Mouse (Mus musculus): ENCODE data around the gene Oscp1. TPM values are rescaled to one million over a fixed set of nuclear protein-coding genes. Genes with fewer than 3 reads are reported as not detected.

The Oscp1 gene
- polyA plus RNA-seq, 1 experiment from 2014 or later = 22.8 TPM

DNA sequence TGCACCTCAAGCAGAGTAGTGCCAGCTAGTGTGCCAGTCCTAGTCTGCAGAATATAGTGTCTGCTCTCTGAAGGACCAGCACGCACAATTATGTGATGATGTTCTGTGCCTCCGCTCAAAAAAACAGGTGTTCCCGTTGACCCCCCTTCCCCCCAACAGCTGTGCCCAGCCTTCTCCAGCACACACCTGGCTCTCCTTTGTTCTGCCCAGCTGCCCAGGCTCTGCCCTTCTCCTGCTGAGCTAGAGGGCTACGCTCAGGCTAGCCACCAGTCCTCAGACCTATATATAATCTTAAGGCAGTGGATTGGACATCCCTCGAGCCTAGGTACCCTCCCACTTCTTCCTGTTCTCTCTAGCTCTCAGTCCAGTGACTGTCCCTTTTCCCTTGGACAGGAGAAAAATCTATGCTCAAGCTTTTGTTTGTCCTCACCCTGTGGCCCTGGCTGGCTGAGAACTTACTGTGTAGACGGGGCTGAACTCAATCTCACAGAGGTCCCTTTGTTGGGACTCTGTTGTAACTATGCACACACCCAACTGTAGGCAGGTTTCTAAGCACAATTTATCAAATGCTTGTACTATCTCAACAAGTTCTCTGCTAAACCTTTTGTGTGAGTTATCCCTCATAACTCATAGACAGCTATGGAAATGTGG, 57.6 kb downstream of the Oscp1 start:
- Histone ChIP-seq H3K9me3 (no peaks in the 10 kb centered on the region), H3K36me3 (peaks cover 1% of the 10 kb centered on the region; the same call in 1 of the 2 replicates), H3K27ac (no peak overlapping the region), H3K4me3 (no peak overlapping the region), H3K4me2 (no peak overlapping the region), H3K27me3 (no peaks in the 10 kb centered on the region), H3K9ac (no peak overlapping the region), H3K4me1 (peaks cover 57% of the 10 kb centered on the region)
- WGBS = 61% methylated on average over 6 of the region's 6 CpGs
- ATAC-seq (ENCODE audit: borderline replicate concordance, extremely low read depth, low FRiP score, low TSS enrichment) = no peak

GRCm38 (mm10) chr4:126117116-126117515, 58.8 kb downstream of the Oscp1 start:
- H3K9me3 ChIP-seq = no peaks in the 10 kb centered on the region
- no peak overlapping the region for H3K9ac ChIP-seq
- no peak overlapping the region for H3K4me2 ChIP-seq
- peaks cover 8% of the 10 kb centered on the region for H3K36me3 ChIP-seq
- peaks cover 48% of the 10 kb centered on the region for H3K4me1 ChIP-seq
- H3K27ac ChIP-seq = 0 out of 2 replicates have a peak overlapping the region, but pooled peaks have one; percentile 27
- no peak overlapping the region for H3K4me3 ChIP-seq
- ATAC-seq (ENCODE audit: borderline replicate concordance, extremely low read depth, low FRiP score, low TSS enrichment) = no peak
- H3K27me3 ChIP-seq = no peaks in the 10 kb centered on the region
- WGBS = 60% methylated on average over 8 of the region's 8 CpGs

- Histone ChIP-seq H3K36me3 (peaks cover 8% of the 10 kb centered on the region), H3K27ac (no peak overlapping the region), H3K9me3 (no peaks in the 10 kb centered on the region), H3K4me1 (peaks cover 47% of the 10 kb centered on the region), H3K4me3 (no peak overlapping the region), H3K9ac (0 out of 2 replicates have a peak overlapping the region, but pooled peaks have one; percentile 10), H3K4me2 (no peak overlapping the region), H3K27me3 (no peaks in the 10 kb centered on the region)
- no peak for ATAC-seq (ENCODE audit: borderline replicate concordance, extremely low read depth, low FRiP score, low TSS enrichment)
- 87% methylated on average over 4 of the region's 4 CpGs for WGBS
Measured at GRCm38 (mm10) chr4:126118651-126119050, 60.3 kb downstream of the Oscp1 start.

DNA sequence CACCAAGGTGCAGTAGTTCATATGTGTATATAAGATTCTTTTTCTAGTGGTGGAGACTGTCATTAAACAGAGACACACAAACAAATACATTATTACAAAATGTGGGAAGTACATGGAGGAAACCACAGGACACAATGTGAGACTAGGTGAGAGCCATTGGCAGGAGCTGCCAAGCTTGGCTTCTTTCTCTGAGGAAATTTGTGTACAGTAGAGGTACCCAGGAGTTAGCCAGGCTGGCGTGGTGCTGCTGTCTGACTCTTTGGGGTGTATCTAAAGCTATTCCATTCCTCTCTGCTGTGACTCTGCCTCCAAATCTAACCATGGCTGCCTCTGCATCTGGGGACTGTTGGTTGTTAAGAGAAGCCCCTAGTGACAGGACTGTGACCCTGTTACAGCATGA, 60.7 kb downstream of the Oscp1 start:
- Histone ChIP-seq H3K36me3 (peaks cover 8% of the 10 kb centered on the region), H3K9ac (no peak overlapping the region), H3K27me3 (no peaks in the 10 kb centered on the region), H3K4me2 (no peak overlapping the region), H3K9me3 (no peaks in the 10 kb centered on the region), H3K4me1 (peaks cover 45% of the 10 kb centered on the region), H3K4me3 (no peak overlapping the region), H3K27ac (no peak overlapping the region)
- 81% methylated on average over 1 of the region's 1 CpGs for WGBS
- ATAC-seq (ENCODE audit: borderline replicate concordance, extremely low read depth, low FRiP score, low TSS enrichment) = no peak

DNA sequence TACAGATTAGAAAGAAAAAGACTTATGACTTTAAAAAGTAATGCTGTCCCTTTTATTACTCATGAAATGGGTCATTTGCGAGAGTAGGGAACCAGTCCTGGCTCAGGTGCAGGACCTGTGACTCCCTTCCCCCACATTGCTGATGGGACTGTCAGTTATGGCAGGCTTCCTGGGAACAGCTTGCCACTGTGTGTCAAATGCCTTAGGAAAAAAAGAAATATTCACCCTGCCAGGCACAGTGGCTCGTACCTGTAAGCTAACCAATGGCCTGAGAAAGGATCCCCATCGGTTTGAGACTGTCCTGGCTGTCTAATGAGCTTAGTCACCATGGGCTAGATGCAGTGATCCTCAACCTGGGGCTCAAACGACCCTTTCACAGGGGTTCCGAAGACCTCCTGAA, 61.7 kb downstream of the Oscp1 start:
- ATAC-seq (ENCODE audit: borderline replicate concordance, extremely low read depth, low FRiP score, low TSS enrichment) = no peak
- H3K9ac ChIP-seq = no peak overlapping the region
- H3K36me3 ChIP-seq = peaks cover 17% of the 10 kb centered on the region
- 91% methylated on average over 5 of the region's 5 CpGs for WGBS
- no peaks in the 10 kb centered on the region for H3K27me3 ChIP-seq
- H3K4me1 ChIP-seq = peaks cover 39% of the 10 kb centered on the region
- H3K4me3 ChIP-seq = no peak overlapping the region
- H3K27ac ChIP-seq = no peak overlapping the region
- no peaks in the 10 kb centered on the region for H3K9me3 ChIP-seq
- no peak overlapping the region for H3K4me2 ChIP-seq

GRCm38 (mm10) chr4:126120506-126120905, 62.1 kb downstream of the Oscp1 start:
- H3K27ac ChIP-seq = no peak overlapping the region
- WGBS = 87% methylated on average over 2 of the region's 2 CpGs
- ATAC-seq (ENCODE audit: borderline replicate concordance, extremely low read depth, low FRiP score, low TSS enrichment) = no peak
- H3K4me2 ChIP-seq = no peak overlapping the region
- H3K27me3 ChIP-seq = no peaks in the 10 kb centered on the region
- no peak overlapping the region for H3K9ac ChIP-seq
- no peak overlapping the region for H3K4me3 ChIP-seq
- peaks cover 35% of the 10 kb centered on the region for H3K4me1 ChIP-seq
- H3K36me3 ChIP-seq = peaks cover 19% of the 10 kb centered on the region
- H3K9me3 ChIP-seq = no peaks in the 10 kb centered on the region

DNA sequence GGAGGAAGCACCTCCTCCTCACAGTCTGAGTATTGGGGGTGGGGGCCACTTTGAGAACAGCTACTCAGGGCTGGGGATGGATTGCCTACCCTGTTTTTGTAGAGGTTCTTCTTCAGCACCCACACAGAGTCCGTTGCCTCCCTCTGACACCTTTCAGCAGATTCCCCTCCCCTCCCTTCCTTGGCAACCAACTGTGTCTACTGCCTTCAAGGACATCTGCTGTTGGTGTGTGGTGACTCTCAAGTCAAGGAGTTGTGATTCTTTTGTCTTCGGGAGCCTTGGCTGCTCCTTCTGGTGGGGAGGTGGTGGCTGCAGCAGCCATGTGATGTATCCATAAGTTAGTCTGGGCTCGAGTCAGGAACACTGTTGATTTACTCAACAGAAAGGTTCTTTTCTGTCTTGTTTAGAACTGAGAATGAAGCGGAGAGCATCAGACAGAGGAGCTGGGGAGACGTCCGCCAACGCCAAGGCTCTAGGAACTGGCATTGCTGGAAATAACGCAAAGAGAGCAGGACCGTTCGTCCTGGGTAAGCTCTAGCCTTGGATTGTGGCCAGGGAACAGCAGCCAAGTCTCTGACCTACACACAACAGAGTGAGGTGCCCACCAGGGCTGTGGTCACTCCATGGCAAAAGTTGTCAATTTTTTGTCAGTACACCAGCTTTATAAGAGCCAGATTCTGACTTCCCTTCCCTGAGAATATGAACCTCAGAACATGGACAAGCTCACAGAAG, 65.1 kb downstream of the Oscp1 start:
- Histone ChIP-seq H3K36me3 (peaks cover 40% of the 10 kb centered on the region), H3K4me2 (no peak overlapping the region)

GRCm38 (mm10) chr4:126130502-126130901, 72.1 kb downstream of the Oscp1 start:
- peak overlapping the region; percentile 96 for H3K27ac ChIP-seq
- peak; percentile 53 for ATAC-seq (ENCODE audit: borderline replicate concordance, extremely low read depth, low FRiP score, low TSS enrichment)
- no peaks in the 10 kb centered on the region for H3K9me3 ChIP-seq
- peak overlapping the region; percentile 32 for H3K4me2 ChIP-seq
- no peak overlapping the region for H3K4me3 ChIP-seq
- peaks cover 43% of the 10 kb centered on the region for H3K36me3 ChIP-seq
- no peak overlapping the region for H3K9ac ChIP-seq
- peaks cover 56% of the 10 kb centered on the region for H3K4me1 ChIP-seq
- no peaks in the 10 kb centered on the region for H3K27me3 ChIP-seq
- 20% methylated on average over 11 of the region's 11 CpGs for WGBS

More for the DNA sequence above, 65.1 kb downstream of the Oscp1 start:
- Histone ChIP-seq H3K4me1 (peaks cover 12% of the 10 kb centered on the region), H3K4me3 (no peak overlapping the region), H3K9me3 (no peaks in the 10 kb centered on the region), H3K27ac (peak overlapping the region; percentile 49), H3K27me3 (no peaks in the 10 kb centered on the region), H3K9ac (no peak overlapping the region)
- WGBS = 61% methylated on average over 10 of the region's 10 CpGs
- peak; percentile 47; the same call in 1 of the 2 replicates for ATAC-seq (ENCODE audit: borderline replicate concordance, extremely low read depth, low FRiP score, low TSS enrichment)

GRCm38 (mm10) chr4:126131290-126132121, 73.1 kb downstream of the Oscp1 start:
- H3K36me3 ChIP-seq = peaks cover 43% of the 10 kb centered on the region
- ATAC-seq (ENCODE audit: borderline replicate concordance, extremely low read depth, low FRiP score, low TSS enrichment) = peak; percentile 51

GRCm38 (mm10) chr4:126132636-126133264, 74.4 kb downstream of the Oscp1 start:
- Histone ChIP-seq H3K36me3 (peaks cover 48% of the 10 kb centered on the region), H3K27me3 (no peaks in the 10 kb centered on the region), H3K27ac (peak overlapping the region; percentile 96), H3K4me3 (no peak overlapping the region), H3K4me2 (no peak overlapping the region), H3K9ac (0 out of 2 replicates have a peak overlapping the region, but pooled peaks have one; percentile 23), H3K4me1 (peaks cover 56% of the 10 kb centered on the region), H3K9me3 (no peaks in the 10 kb centered on the region)
- ATAC-seq (ENCODE audit: borderline replicate concordance, extremely low read depth, low FRiP score, low TSS enrichment) = peak; percentile 52; the same call in 1 of the 2 replicates
- 23% methylated on average over 6 of the region's 6 CpGs for WGBS

More at GRCm38 (mm10) chr4:126131290-126132121, 73.1 kb downstream of the Oscp1 start:
- no peaks in the 10 kb centered on the region for H3K27me3 ChIP-seq
- peak overlapping the region; percentile 96 for H3K27ac ChIP-seq
- no peak overlapping the region for H3K4me3 ChIP-seq
- peak overlapping the region; percentile 20; the same call in 1 of the 2 replicates for H3K9ac ChIP-seq
- WGBS = 33% methylated on average over 10 of the region's 10 CpGs
- no peaks in the 10 kb centered on the region for H3K9me3 ChIP-seq
- H3K4me1 ChIP-seq = peaks cover 56% of the 10 kb centered on the region
- H3K4me2 ChIP-seq = peak overlapping the region; percentile 1; the same call in 1 of the 2 replicates

- Histone ChIP-seq H3K36me3 (peaks cover 48% of the 10 kb centered on the region), H3K9ac (no peak overlapping the region), H3K9me3 (no peaks in the 10 kb centered on the region), H3K4me3 (no peak overlapping the region), H3K4me1 (peaks cover 55% of the 10 kb centered on the region), H3K27ac (peak overlapping the region; percentile 96; the same call in 1 of the 2 replicates), H3K4me2 (no peak overlapping the region), H3K27me3 (no peaks in the 10 kb centered on the region)
- 83% methylated on average over 4 of the region's 4 CpGs for WGBS
- no peak for ATAC-seq (ENCODE audit: borderline replicate concordance, extremely low read depth, low FRiP score, low TSS enrichment)
Measured at GRCm38 (mm10) chr4:126134236-126134635, 75.9 kb downstream of the Oscp1 start.

Data from lung, embryonic 15.5 days (tissue).